Mouse (Mus musculus) heart, embryonic 11.5 days (tissue): Measurements from ENCODE around the gene Fbxl8. TPM values are rescaled to one million over a fixed set of nuclear protein-coding genes. Genes with fewer than 3 reads are reported as not detected.
A peak's percentile ranks its signal among the peaks of the same experiment; 100 is the strongest.

Experiments
- ATAC-seq: fragments of 200-750 bp; cut with Nextera tagmentation; replicated peaks from 2 replicates; pipeline ENCODE4 v1.8.0; 2017; ENCODE audit warnings: moderate library complexity; ENCODE audit not compliant: insufficient number of reproducible peaks, low FRiP score, low TSS enrichment
- H3K27ac ChIP-seq: fragments of 300-500 bp; sonication (generic); 2 replicates; pipeline ENCODE4 v1.5.1; 2014; ENCODE audit warnings: mild to moderate bottlenecking, low read depth, low read length
- H3K27me3 ChIP-seq: fragments of 300-500 bp; sonication (generic); 2 replicates; pipeline ENCODE4 v1.6.1; 2014; ENCODE audit warnings: mild to moderate bottlenecking, low read length, mixed read lengths; ENCODE audit not compliant: control insufficient read depth, insufficient read depth
- H3K36me3 ChIP-seq: fragments of 300-500 bp; sonication (generic); 2 replicates; pipeline ENCODE4 v1.6.1; 2014; ENCODE audit warnings: mild to moderate bottlenecking, low read length, moderate library complexity, mixed read lengths; ENCODE audit not compliant: control insufficient read depth, insufficient read depth
- H3K4me1 ChIP-seq: fragments of 300-500 bp; sonication (generic); 2 replicates; pipeline ENCODE4 v1.6.1; 2014; ENCODE audit warnings: low read length; ENCODE audit not compliant: control insufficient read depth, insufficient read depth
- H3K4me2 ChIP-seq: fragments of 300-500 bp; sonication (generic); 2 replicates; pipeline ENCODE4 v1.6.1; 2014; ENCODE audit warnings: mild to moderate bottlenecking, moderate library complexity
- H3K4me3 ChIP-seq: fragments of 300-500 bp; sonication (generic); 2 replicates; pipeline ENCODE4 v1.5.1; 2014; ENCODE audit warnings: low read depth, low read length
- H3K9ac ChIP-seq: fragments of 300-500 bp; sonication (generic); 2 replicates; pipeline ENCODE4 v1.6.1; 2014; ENCODE audit warnings: mild to moderate bottlenecking, low read depth, low read length, moderate library complexity
- H3K9me3 ChIP-seq: fragments of 300-500 bp; sonication (generic); replicated peaks from 2 replicates; pipeline ENCODE4 v1.6.1; 2016; ENCODE audit warnings: low read length; ENCODE audit not compliant: control insufficient read depth
- WGBS: fragments of 180-500 bp; shearing (Covaris S2); extraction: QIAGEN DNeasy Blood & Tissue Kit; methylation state at CpG from one replicate; pipeline ENCODE4 v1.1.7; 2014; ENCODE audit not compliant: insufficient replicate concordance; 5-methylcytosine and 5-hydroxymethylcytosine counted together
- polyA plus RNA-seq: library from polyadenylated mRNA; unstranded; fragments of >200 nt; fragmentation: Nextera tagmentation; extraction: Ambion mirVana; gene quantifications from 2 replicates; pipeline ENCODE4 v1.2.1, GENCODE M21; 2014

The Fbxl8 gene
- polyA plus RNA-seq, 1 experiment from 2014 or later, result 2.8 TPM

GRCm38 (mm10) chr8:105254152-105254965, 10.1 kb upstream of the Fbxl8 start:
- Histone ChIP-seq H3K36me3 (peaks cover 11% of the 10 kb centered on the region), H3K4me2 (peak overlapping the region; percentile 98), H3K9me3 (no peaks in the 10 kb centered on the region), H3K27me3 (peaks cover 27% of the 10 kb centered on the region), H3K27ac (0 out of 2 replicates have a peak overlapping the region, but pooled peaks have one; percentile 37), H3K4me1 (peaks cover 25% of the 10 kb centered on the region), H3K9ac (peak overlapping the region; percentile 79), H3K4me3 (peak overlapping the region; percentile 72)
- ATAC-seq, result peak; percentile 72
- WGBS, result 1% methylated on average over 72 of the region's 74 CpGs

DNA sequence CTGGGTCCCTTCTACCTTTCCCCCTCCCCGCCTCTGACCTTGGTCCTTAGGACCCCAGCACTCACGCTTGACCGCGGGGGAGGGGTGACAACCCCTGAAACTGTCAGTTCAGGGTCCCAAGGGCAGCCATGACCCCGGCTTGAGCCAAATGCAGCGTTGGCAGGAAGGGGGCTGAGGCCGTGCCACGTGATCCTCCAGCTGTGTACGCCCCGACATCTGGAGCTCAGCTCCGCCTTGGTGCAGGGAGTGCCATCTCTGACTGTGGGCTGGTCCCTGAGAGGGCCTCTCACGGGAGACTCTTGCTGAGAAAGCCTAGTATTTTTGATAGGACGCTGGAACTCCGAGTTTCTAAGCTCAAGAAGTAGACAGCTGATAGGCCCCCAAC, 9.5 kb upstream of the Fbxl8 start, which contains the start of gene B3gnt9:
Gene B3gnt9 (minus strand): TSS at position 188 of the 385 bp plus-strand sequence.
- Histone ChIP-seq H3K36me3 (peaks cover 8% of the 10 kb centered on the region), H3K27me3 (peaks cover 32% of the 10 kb centered on the region), H3K9me3 (no peaks in the 10 kb centered on the region), H3K4me3 (peak within 1 kb of the TSS; percentile 72), H3K27ac (0 out of 2 replicates have a peak within 1 kb of the TSS, but pooled peaks have one; percentile 37), H3K4me2 (peak within 1 kb of the TSS; percentile 98), H3K4me1 (peaks cover 25% of the 10 kb centered on the region), H3K9ac (peak within 1 kb of the TSS; percentile 79)
- 1% methylated on average over 14 of the region's 14 CpGs for WGBS
- ATAC-seq, result peak; percentile 60

- Histone ChIP-seq H3K9me3 (no peaks in the 10 kb centered on the region), H3K4me2 (no peak overlapping the region), H3K9ac (no peak overlapping the region), H3K27ac (no peak overlapping the region), H3K4me1 (peaks cover 25% of the 10 kb centered on the region), H3K4me3 (no peak overlapping the region), H3K36me3 (no peaks in the 10 kb centered on the region), H3K27me3 (peaks cover 44% of the 10 kb centered on the region)
- 66% methylated on average over 7 of the region's 7 CpGs for WGBS
- no peak for ATAC-seq
Observed at GRCm38 (mm10) chr8:105257318-105258114, 6.9 kb upstream of the Fbxl8 start.

GRCm38 (mm10) chr8:105258911-105259720, 5.3 kb upstream of the Fbxl8 start:
- Histone ChIP-seq H3K4me2 (peak overlapping the region; percentile 88), H3K27me3 (peaks cover 48% of the 10 kb centered on the region), H3K9ac (0 out of 2 replicates have a peak overlapping the region, but pooled peaks have one; percentile 10), H3K4me1 (peaks cover 16% of the 10 kb centered on the region), H3K36me3 (no peaks in the 10 kb centered on the region), H3K4me3 (peak overlapping the region; percentile 44), H3K27ac (no peak overlapping the region), H3K9me3 (no peaks in the 10 kb centered on the region)
- no peak for ATAC-seq
- WGBS, result 2% methylated on average over 54 of the region's 55 CpGs

DNA sequence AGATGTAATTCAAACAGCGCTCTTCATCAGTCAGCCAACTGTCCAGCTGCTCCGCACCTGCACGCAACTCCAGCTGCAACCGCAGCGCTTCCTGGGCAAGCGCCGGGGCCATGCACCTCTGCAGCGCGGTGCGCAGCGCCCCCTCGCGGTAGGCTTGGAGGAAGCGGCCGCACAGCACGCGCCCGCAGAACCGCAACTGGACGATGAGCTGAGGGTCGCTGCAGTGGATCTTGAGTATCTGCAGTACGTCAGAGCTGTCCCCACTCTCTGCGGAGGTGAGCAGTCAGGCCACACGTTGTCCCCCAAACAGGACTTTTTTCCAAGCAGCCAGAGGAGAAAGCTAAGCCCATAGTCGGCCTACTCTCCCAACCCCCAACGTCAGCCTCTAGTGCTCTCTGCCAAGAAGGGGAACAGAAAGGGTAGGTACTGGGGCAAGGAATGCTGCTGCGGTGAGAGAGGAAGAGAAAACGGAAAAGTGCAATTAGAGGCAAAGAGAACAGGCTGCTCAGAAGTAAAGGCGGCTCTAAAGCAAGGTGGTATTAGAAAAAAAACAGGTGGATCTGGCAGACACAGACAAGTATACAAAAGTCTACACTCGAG, 4.6 kb upstream of the Fbxl8 start:
- peaks cover 15% of the 10 kb centered on the region for H3K4me1 ChIP-seq
- H3K4me3 ChIP-seq, result peak overlapping the region; percentile 44
- no peak overlapping the region for H3K27ac ChIP-seq
- peaks cover 48% of the 10 kb centered on the region for H3K27me3 ChIP-seq
- H3K9ac ChIP-seq, result no peak overlapping the region; the same call in 1 of the 2 replicates
- no peaks in the 10 kb centered on the region for H3K9me3 ChIP-seq
- WGBS, result 4% methylated on average over 30 of the region's 30 CpGs
- peak; percentile 29; the same call in 1 of the 2 replicates for ATAC-seq
- peak overlapping the region; percentile 88 for H3K4me2 ChIP-seq
- no peaks in the 10 kb centered on the region for H3K36me3 ChIP-seq

DNA sequence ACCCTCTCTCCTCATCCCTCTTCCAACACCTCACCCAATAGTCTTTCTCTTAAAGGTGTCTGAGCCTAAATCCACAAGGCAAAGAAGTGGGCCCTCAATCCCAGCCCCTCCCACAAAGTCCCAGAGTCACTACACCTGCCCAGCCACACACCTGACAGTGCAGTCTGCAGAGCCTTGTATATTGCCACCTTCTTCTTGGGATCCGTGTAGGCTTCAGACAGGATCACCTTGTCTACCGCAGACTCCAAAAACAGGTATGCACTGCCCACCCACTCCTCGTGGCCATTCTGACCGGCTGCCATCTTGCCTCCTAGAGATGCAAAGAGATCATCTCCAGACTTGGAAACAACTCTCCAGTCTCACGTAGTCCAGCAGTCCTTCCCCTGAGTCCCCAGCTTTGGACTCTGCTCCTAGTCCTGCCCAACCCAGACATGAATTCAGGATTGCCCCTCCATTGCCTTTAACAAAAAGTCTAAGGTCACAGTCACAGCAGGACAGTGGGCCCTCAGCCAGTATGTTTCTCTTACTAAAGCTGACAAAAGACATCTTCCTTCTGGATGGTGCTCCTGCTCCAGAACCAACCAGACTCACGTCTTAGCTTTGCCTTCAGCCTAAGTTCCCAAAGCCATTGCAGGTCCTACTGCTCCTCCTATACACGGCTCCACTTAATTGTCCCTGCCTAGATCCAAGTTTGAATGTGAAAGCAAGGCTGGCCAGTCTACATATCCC, 3.9 kb upstream of the Fbxl8 start:
- peaks cover 10% of the 10 kb centered on the region for H3K4me1 ChIP-seq
- no peak for ATAC-seq
- no peak overlapping the region for H3K9ac ChIP-seq
- peaks cover 47% of the 10 kb centered on the region for H3K27me3 ChIP-seq
- H3K36me3 ChIP-seq, result no peaks in the 10 kb centered on the region
- H3K4me2 ChIP-seq, result no peak overlapping the region
- H3K4me3 ChIP-seq, result no peak overlapping the region
- no peaks in the 10 kb centered on the region for H3K9me3 ChIP-seq
- WGBS, result 67% methylated on average over 7 of the region's 7 CpGs
- no peak overlapping the region for H3K27ac ChIP-seq

GRCm38 (mm10) chr8:105261326-105261980, 3.0 kb upstream of the Fbxl8 start:
- H3K27me3 ChIP-seq, result peaks cover 46% of the 10 kb centered on the region
- no peak overlapping the region for H3K4me3 ChIP-seq
- no peak overlapping the region for H3K27ac ChIP-seq
- peaks cover 5% of the 10 kb centered on the region; the same call in 1 of the 2 replicates for H3K9me3 ChIP-seq
- no peak overlapping the region for H3K9ac ChIP-seq
- H3K4me2 ChIP-seq, result no peak overlapping the region
- peaks cover 9% of the 10 kb centered on the region; the same call in 1 of the 2 replicates for H3K4me1 ChIP-seq
- no peak for ATAC-seq
- no peaks in the 10 kb centered on the region for H3K36me3 ChIP-seq
- WGBS, result 75% methylated on average over 12 of the region's 12 CpGs
